Mouse (Mus musculus): ENCODE data around the gene Klf13. TPM values are rescaled to one million over a fixed set of nuclear protein-coding genes. Genes with fewer than 3 reads are reported as not detected.
A peak's percentile ranks its signal among the peaks of the same experiment; 100 is the strongest.

Gene Klf13
- polyA plus RNA-seq, 1 experiment from 2014 or later, result 89.0 TPM

GRCm38 (mm10) chr7:63963632-63964031 lies 24.9 kb upstream of the Klf13 start:
- H3K9me3 ChIP-seq (ENCODE audit: low read length), result no peaks in the 10 kb centered on the region
- no peaks in the 10 kb centered on the region; the same call in 1 of the 2 replicates for H3K4me1 ChIP-seq (ENCODE audit: insufficient read depth, low read depth, low read length)
- WGBS, result 67% methylated on average over 5 of the region's 5 CpGs
- H3K27ac ChIP-seq (ENCODE audit: low read length), result no peak overlapping the region
- H3K4me3 ChIP-seq (ENCODE audit: low read depth, low read length), result no peak overlapping the region
- no peak for ATAC-seq
- DNase-seq (ENCODE audit: low spot score), result no peak
- H3K36me3 ChIP-seq (ENCODE audit: insufficient read depth, low read length), result no peaks in the 10 kb centered on the region
- H3K9ac ChIP-seq (replicated peaks; ENCODE audit: low read depth), result no peak overlapping the region
- H3K27me3 ChIP-seq (replicated peaks; ENCODE audit: insufficient read depth, low read length), result no peaks in the 10 kb centered on the region
- TF ChIP-seq CTCF (IDR thresholded peaks at IDR 0.05) (no peak), EP300 (IDR thresholded peaks at IDR 0.05) (no peak)
- no peak overlapping the region for H3K4me2 ChIP-seq (replicated peaks; ENCODE audit: low read depth, low read length)

GRCm38 (mm10) chr7:63957872-63958640 lies 19.3 kb upstream of the Klf13 start:
- Histone ChIP-seq H3K9ac (replicated peaks; ENCODE audit: low read depth) (no peak overlapping the region), H3K27ac (ENCODE audit: low read length) (no peak overlapping the region), H3K4me3 (ENCODE audit: low read depth, low read length) (no peak overlapping the region), H3K4me1 (ENCODE audit: insufficient read depth, low read depth, low read length) (peaks cover 4% of the 10 kb centered on the region; the same call in 1 of the 2 replicates), H3K4me2 (replicated peaks; ENCODE audit: low read depth, low read length) (no peak overlapping the region), H3K36me3 (ENCODE audit: insufficient read depth, low read length) (no peaks in the 10 kb centered on the region), H3K9me3 (ENCODE audit: low read length) (no peaks in the 10 kb centered on the region), H3K27me3 (replicated peaks; ENCODE audit: insufficient read depth, low read length) (no peaks in the 10 kb centered on the region)
- ATAC-seq (no peak), DNase-seq (ENCODE audit: low spot score) (no peak)
- 78% methylated on average over 12 of the region's 12 CpGs for WGBS
- TF ChIP-seq EP300 (IDR thresholded peaks at IDR 0.05), result no peak
- TF ChIP-seq CTCF (IDR thresholded peaks at IDR 0.05), result no peak

DNA sequence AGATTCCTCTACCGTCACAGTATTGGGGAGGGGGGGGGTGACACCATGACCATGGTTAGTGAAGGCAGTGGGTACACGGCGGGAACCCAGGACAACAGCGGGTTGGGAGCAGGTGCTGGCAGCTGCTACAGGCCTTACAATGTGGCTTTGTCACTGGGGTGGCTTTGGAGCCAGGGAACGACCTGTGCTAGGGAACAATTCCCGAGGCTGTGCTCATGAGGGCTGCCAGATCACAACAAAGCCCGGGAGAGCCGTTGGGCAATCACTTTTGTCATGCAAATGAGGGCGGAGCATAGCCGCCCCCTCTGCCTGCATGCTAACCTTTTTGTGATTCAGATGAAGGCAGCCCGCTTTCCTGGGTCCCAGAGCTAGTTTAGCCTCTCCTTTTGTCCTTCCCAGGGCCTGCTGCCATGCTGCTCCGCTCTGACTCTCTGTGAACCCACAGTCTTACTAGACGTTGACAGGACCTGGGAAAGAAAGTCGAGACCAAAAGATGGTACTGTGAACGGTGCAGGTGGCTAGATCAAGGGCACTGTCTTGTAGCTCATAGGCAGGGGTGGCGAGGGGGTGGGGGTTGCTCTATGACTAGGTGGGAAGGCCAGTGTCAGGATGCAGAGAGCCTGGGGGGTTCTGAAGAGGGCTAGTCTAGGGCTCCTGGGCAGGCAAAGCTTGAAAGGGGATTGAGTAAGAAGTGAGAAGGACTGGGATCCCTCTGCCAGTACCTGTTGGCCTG lies 18.4 kb upstream of the Klf13 start:
- no peaks in the 10 kb centered on the region for H3K27me3 ChIP-seq (replicated peaks; ENCODE audit: insufficient read depth, low read length)
- ATAC-seq, result peak; percentile 62
- H3K4me3 ChIP-seq (ENCODE audit: low read depth, low read length), result no peak overlapping the region
- 42% methylated on average over 16 of the region's 16 CpGs for WGBS
- H3K36me3 ChIP-seq (ENCODE audit: insufficient read depth, low read length), result no peaks in the 10 kb centered on the region
- peaks cover 4% of the 10 kb centered on the region; the same call in 1 of the 2 replicates for H3K4me1 ChIP-seq (ENCODE audit: insufficient read depth, low read depth, low read length)
- TF ChIP-seq EP300 (IDR thresholded peaks at IDR 0.05), result 0 out of 2 replicates have a peak, but pooled peaks have one; percentile 16
- TF ChIP-seq CTCF (IDR thresholded peaks at IDR 0.05), result no peak
- H3K9me3 ChIP-seq (ENCODE audit: low read length), result no peaks in the 10 kb centered on the region
- no peak overlapping the region for H3K9ac ChIP-seq (replicated peaks; ENCODE audit: low read depth)
- H3K27ac ChIP-seq (ENCODE audit: low read length), result no peak overlapping the region
- DNase-seq (ENCODE audit: low spot score), result peak; percentile 60
- H3K4me2 ChIP-seq (replicated peaks; ENCODE audit: low read depth, low read length), result no peak overlapping the region

DNA sequence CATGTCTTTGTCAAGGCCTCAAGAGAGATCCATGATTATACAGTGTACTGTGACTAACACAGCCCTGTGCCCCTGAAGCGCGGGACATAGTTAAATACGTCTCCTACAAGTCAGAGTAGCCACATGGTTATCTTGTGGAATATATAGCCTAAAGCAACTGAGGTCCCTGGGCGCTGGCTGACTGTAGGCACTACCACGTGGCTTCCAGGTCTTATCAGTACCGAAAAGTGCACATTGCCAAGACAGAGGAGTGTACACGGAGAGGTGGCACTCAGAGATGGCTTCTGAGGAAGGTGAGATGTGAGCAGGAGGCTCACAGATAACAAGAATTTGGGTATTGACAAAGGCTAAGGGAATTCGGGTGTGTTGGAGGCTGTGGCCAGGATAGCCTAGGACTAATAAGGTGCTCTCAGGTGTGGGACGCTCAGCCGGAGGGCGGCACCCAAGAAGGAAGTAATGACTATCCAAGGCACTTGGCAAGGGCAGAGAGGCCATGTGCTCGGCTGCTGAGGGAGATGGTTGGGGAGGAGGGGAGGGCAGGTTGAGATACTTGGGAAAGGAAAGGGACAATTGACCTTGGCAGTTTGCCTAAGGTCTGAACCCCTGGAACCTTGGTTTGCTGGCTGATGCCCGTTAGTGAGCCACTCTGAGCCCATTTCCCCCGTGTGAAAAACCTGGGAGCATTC lies 17.6 kb upstream of the Klf13 start:
- Histone ChIP-seq H3K9me3 (ENCODE audit: low read length) (no peaks in the 10 kb centered on the region), H3K27ac (ENCODE audit: low read length) (no peak overlapping the region), H3K9ac (replicated peaks; ENCODE audit: low read depth) (no peak overlapping the region), H3K4me1 (ENCODE audit: insufficient read depth, low read depth, low read length) (peaks cover 4% of the 10 kb centered on the region; the same call in 1 of the 2 replicates), H3K4me2 (replicated peaks; ENCODE audit: low read depth, low read length) (no peak overlapping the region), H3K27me3 (replicated peaks; ENCODE audit: insufficient read depth, low read length) (no peaks in the 10 kb centered on the region), H3K36me3 (ENCODE audit: insufficient read depth, low read length) (no peaks in the 10 kb centered on the region), H3K4me3 (ENCODE audit: low read depth, low read length) (no peak overlapping the region)
- WGBS, result 62% methylated on average over 13 of the region's 14 CpGs
- DNase-seq (ENCODE audit: low spot score), result peak; percentile 24
- peak; percentile 48 for ATAC-seq
- no peak for TF ChIP-seq CTCF (IDR thresholded peaks at IDR 0.05)
- no peak for TF ChIP-seq EP300 (IDR thresholded peaks at IDR 0.05)

DNA sequence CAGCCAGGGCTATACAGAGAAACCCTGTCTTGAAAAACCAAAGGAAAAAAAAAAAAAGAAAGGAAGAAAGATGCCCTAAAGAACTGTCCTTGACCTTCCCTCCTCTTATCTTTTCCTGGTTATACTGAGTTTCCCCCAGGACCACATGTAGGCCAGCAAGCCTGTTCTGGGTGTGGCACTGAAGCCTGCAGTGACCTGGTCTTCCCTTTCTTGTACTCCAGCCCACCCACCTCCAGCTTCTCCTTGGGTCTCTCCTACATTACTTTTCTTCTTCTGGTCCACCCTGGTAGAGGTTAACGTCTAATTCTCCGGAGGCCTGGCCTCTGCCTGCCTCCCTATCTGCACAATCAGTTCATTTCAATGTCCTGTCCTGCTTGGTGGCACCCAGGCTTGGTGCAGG lies 16.7 kb upstream of the Klf13 start:
- Histone ChIP-seq H3K27me3 (replicated peaks; ENCODE audit: insufficient read depth, low read length) (no peaks in the 10 kb centered on the region), H3K9ac (replicated peaks; ENCODE audit: low read depth) (no peak overlapping the region), H3K4me3 (ENCODE audit: low read depth, low read length) (no peak overlapping the region), H3K9me3 (ENCODE audit: low read length) (no peaks in the 10 kb centered on the region), H3K4me2 (replicated peaks; ENCODE audit: low read depth, low read length) (no peak overlapping the region), H3K27ac (ENCODE audit: low read length) (no peak overlapping the region), H3K4me1 (ENCODE audit: insufficient read depth, low read depth, low read length) (peaks cover 4% of the 10 kb centered on the region; the same call in 1 of the 2 replicates), H3K36me3 (ENCODE audit: insufficient read depth, low read length) (no peaks in the 10 kb centered on the region)
- TF ChIP-seq CTCF (IDR thresholded peaks at IDR 0.05), result no peak
- TF ChIP-seq EP300 (IDR thresholded peaks at IDR 0.05), result no peak
- ATAC-seq, result no peak
- DNase-seq (ENCODE audit: low spot score), result no peak
- WGBS, result 90% methylated on average over 2 of the region's 2 CpGs
